Mouse (Mus musculus): Measurements from ENCODE around the gene Piwil4. TPM values are rescaled to one million over a fixed set of nuclear protein-coding genes. Genes with fewer than 3 reads are reported as not detected.

Piwil4 gene
- polyA plus RNA-seq, 1 experiment from 2014 or later = 0.62 TPM

DNA sequence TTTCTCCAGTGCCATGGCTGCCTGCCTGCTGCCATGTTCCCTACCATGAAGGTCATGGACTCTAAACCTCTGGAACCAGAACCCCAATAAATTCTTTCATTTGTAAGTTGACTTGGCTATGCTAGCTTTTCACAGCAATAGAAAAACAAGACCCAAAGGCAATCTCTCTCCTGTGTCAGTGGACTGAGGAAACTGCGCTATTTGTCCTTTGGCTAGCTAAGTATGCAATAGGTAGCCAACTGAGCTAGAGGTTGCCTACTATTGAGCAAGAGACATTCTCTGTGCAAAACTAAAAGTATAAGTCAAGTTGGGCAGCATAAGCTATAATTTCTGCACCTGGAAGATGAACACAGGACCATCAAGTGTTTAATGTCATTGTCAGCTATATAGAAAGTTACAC is 93.9 kb downstream of the Piwil4 start:
- 97% methylated on average over 1 of the region's 1 CpGs for WGBS
- Histone ChIP-seq H3K27ac (ENCODE audit: low read depth, low read length) (no peak overlapping the region), H3K36me3 (ENCODE audit: control insufficient read depth, insufficient read depth, low read length) (no peaks in the 10 kb centered on the region), H3K4me2 (replicated peaks; ENCODE audit: low read depth, low read length) (no peak overlapping the region), H3K9ac (ENCODE audit: low read depth, low read length) (no peak overlapping the region), H3K4me3 (ENCODE audit: low read depth, low read length) (no peak overlapping the region), H3K4me1 (replicated peaks; ENCODE audit: control insufficient read depth, insufficient read depth, low read length) (peaks cover 2% of the 10 kb centered on the region; the same call in 1 of the 2 replicates), H3K27me3 (ENCODE audit: control insufficient read depth, insufficient read depth, low read length) (no peaks in the 10 kb centered on the region), H3K9me3 (ENCODE audit: control insufficient read depth, low read length) (no peaks in the 10 kb centered on the region)
- no peak for ATAC-seq (ENCODE audit: low FRiP score)
- no peak for DNase-seq (ENCODE audit: low spot score)

Other genes starting within 250 kb of the Piwil4 start
- 0.15 and 0.22 TPM in 2 replicates for gene Kdm4d, start 240.3 kb downstream of the Piwil4 start, polyA plus RNA-seq (2014; fragmentation: Nextera tagmentation; extraction: Ambion mirVana)
- gene Cwc15, start 240.1 kb downstream of the Piwil4 start, polyA plus RNA-seq (2014; fragmentation: Nextera tagmentation; extraction: Ambion mirVana) = 212 and 221 TPM in 2 replicates
- 15.7 and 17.9 TPM in 2 replicates for gene Amotl1, start 95.7 kb downstream of the Piwil4 start, polyA plus RNA-seq (2014; fragmentation: Nextera tagmentation; extraction: Ambion mirVana)
- gene Fut4, start 11.7 kb upstream of the Piwil4 start, polyA plus RNA-seq (2014; fragmentation: Nextera tagmentation; extraction: Ambion mirVana) = 1.5 and 2.4 TPM in 2 replicates
- gene 1700012B09Rik, start 30.3 kb upstream of the Piwil4 start, polyA plus RNA-seq (2014; fragmentation: Nextera tagmentation; extraction: Ambion mirVana) = 5.5 and 5.9 TPM in 2 replicates
- 34.4 and 35.7 TPM in 2 replicates for gene Mre11a, start 43.9 kb upstream of the Piwil4 start, polyA plus RNA-seq (2014; fragmentation: Nextera tagmentation; extraction: Ambion mirVana)
- gene Ankrd49, start 44.1 kb upstream of the Piwil4 start, polyA plus RNA-seq (2014; fragmentation: Nextera tagmentation; extraction: Ambion mirVana) = 56.1 and 59.2 TPM in 2 replicates
- gene Gpr83, start 119.5 kb upstream of the Piwil4 start, polyA plus RNA-seq (2014; fragmentation: Nextera tagmentation; extraction: Ambion mirVana) = 1.7 and 1.8 TPM in 2 replicates
- gene Izumo1r, start 163.2 kb upstream of the Piwil4 start, polyA plus RNA-seq (2014; fragmentation: Nextera tagmentation; extraction: Ambion mirVana) = not detected in 2 replicates